Mouse (Mus musculus): ENCODE data around the gene Fam114a2.

The Fam114a2 gene

DNA sequence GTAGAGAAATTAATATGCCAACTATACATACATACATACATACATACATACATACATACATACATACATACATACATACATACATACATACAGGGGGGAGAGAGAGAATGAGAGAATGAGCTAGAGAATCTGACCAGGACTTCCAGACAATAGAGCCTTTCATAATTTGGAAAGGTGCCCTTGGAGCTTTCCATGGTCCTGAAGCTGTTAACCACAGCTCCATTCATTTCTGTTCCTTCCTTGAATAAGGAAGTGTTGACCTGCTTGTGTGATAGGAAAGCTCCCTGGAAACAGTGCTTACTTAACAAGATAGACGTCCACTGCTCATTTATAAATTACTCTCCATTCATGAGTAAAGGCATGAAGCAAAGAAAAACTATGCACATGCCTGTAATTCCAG, 84.3 kb downstream of the Fam114a2 start:
- peak; percentile 83 for DNase-seq (ENCODE audit: low spot score)
